Mouse (Mus musculus) erythroblast, adult 5-6 weeks (primary cell): Measurements from ENCODE around the gene Armh3. TPM values are rescaled to one million over a fixed set of nuclear protein-coding genes. Genes with fewer than 3 reads are reported as not detected.

Experiments used
- ATAC-seq: replicated peaks from 2 replicates; pipeline ENCODE4 v1.8.0; 2016; ENCODE audit warnings: moderate number of reproducible peaks, mild to moderate bottlenecking, moderate TSS enrichment, inconsistent platforms; ENCODE audit not compliant: poor library complexity, low FRiP score, severe bottlenecking
- total RNA-seq, 2 experiments: library from RNA; stranded (forward) in 1 of 2; stranded (reverse) in 1 of 2; fragments of 150-400 nt in 1 of 2; fragments of 200-764, 138-1000 nt in 1 of 2; gene quantifications; 2 replicates each; pipeline versions ENCODE4 v1.2.3 to v1.2.4; 2015 to 2017; ENCODE audit warnings: low replicate concordance in 2 of 2

Armh3 gene
- 0.42 and 1.3 TPM in 2 replicates for total RNA-seq (2015; ENCODE audit: low replicate concordance)
- total RNA-seq (2017; ENCODE audit: low replicate concordance), result 0.60 and 1.4 TPM in 2 replicates

GRCm38 (mm10) chr19:45997785-45998693 lies at the start of gene Armh3:
TSS of gene Armh3 (minus strand) at chr19:45998488.
- ATAC-seq, result peak; percentile 94

GRCm38 (mm10) chr19:46047426-46047825 lies 49.1 kb upstream of the Armh3 start:
- ATAC-seq, result no peak

- no peak for ATAC-seq
These were observed 48.3 kb upstream of the Armh3 start for GRCm38 (mm10) chr19:46046621-46047025.

- no peak for ATAC-seq
These were observed 47.5 kb upstream of the Armh3 start for GRCm38 (mm10) chr19:46045696-46046311.

- 0 out of 2 replicates have a peak, but pooled peaks have one; percentile 24 for ATAC-seq
These were observed 46.9 kb upstream of the Armh3 start, which contains the start of gene Ldb1 for GRCm38 (mm10) chr19:46044993-46045695. TSS of gene Ldb1 (minus strand) at chr19:46045214.

- 0 out of 2 replicates have a peak, but pooled peaks have one; percentile 1 for ATAC-seq
These were observed 46.1 kb upstream of the Armh3 start, which contains the start of gene Pprc1 for GRCm38 (mm10) chr19:46044271-46044992. TSS of gene Pprc1 (plus strand) at chr19:46044886.

GRCm38 (mm10) chr19:46043380-46043779 lies 45.1 kb upstream of the Armh3 start:
- ATAC-seq, result no peak

- ATAC-seq, result no peak
These were observed 44.3 kb upstream of the Armh3 start for GRCm38 (mm10) chr19:46042476-46043011.

GRCm38 (mm10) chr19:46041933-46042475 lies 43.7 kb upstream of the Armh3 start:
- no peak for ATAC-seq

GRCm38 (mm10) chr19:46041299-46041932 lies 43.1 kb upstream of the Armh3 start:
- ATAC-seq, result no peak

- ATAC-seq, result no peak
These were observed 42.0 kb upstream of the Armh3 start for GRCm38 (mm10) chr19:46040149-46040902.

- ATAC-seq, result peak; percentile 81
These were observed 41.2 kb upstream of the Armh3 start for GRCm38 (mm10) chr19:46039478-46039877.

GRCm38 (mm10) chr19:46038851-46039260 lies 40.6 kb upstream of the Armh3 start:
- ATAC-seq, result no peak

- ATAC-seq, result 0 out of 2 replicates have a peak, but pooled peaks have one; percentile 37
These were observed 39.9 kb upstream of the Armh3 start for GRCm38 (mm10) chr19:46037925-46038850.

- ATAC-seq, result no peak; the same call in 1 of the 2 replicates
These were observed 39.1 kb upstream of the Armh3 start for GRCm38 (mm10) chr19:46037243-46037924.
